ENCODE assay signal across 16 mouse cellular contexts in genomic region chr10:117498497-117498896, GRCm38 (mm10).
"Had no signal": no experiment of that assay in that cellular context is flagged by ENCODE, and none has a peak within 500 bp of the region (broad histone marks: within the 10 kb centered on the region; RNA-seq: fewer than 3 reads in every experiment).

No protein-coding gene starts in this region.

- H3K4me1 ChIP-seq: neural tube, embryonic 12.5 days; stomach, embryonic 15.5 days had no signal

- H3K9ac ChIP-seq: neural tube, embryonic 12.5 days; neural tube, embryonic 13.5 days; neural tube, embryonic 15.5 days; stomach, embryonic 15.5 days had no signal

- H3K4me3 ChIP-seq: neural tube, embryonic 12.5 days; neural tube, embryonic 13.5 days; neural tube, embryonic 15.5 days; stomach, embryonic 15.5 days had no signal

- H3K27me3 ChIP-seq: neural tube, embryonic 12.5 days; neural tube, embryonic 13.5 days; neural tube, embryonic 15.5 days; stomach, embryonic 15.5 days had no signal

- H3K4me2 ChIP-seq: neural tube, embryonic 12.5 days; neural tube, embryonic 13.5 days; neural tube, embryonic 15.5 days; stomach, embryonic 15.5 days had no signal

- H3K9me3 ChIP-seq: neural tube, embryonic 12.5 days; neural tube, embryonic 13.5 days; neural tube, embryonic 15.5 days; stomach, embryonic 15.5 days had no signal

- H3K27ac ChIP-seq: neural tube, embryonic 12.5 days; neural tube, embryonic 13.5 days; neural tube, embryonic 15.5 days; stomach, embryonic 15.5 days; stomach, postnatal 0 days had no signal

- DNase-seq: right cerebral cortex, adult 18-20 months; right cerebral cortex, postnatal 14 days; right cerebral cortex, postnatal 25 days; right cerebral cortex, postnatal 4 days; spleen, adult 18-20 months; thymus, adult 18-20 months; thymus, adult 2 months; thymus, postnatal 14 days; thymus, postnatal 25 days; thymus, postnatal 36 days; thymus, postnatal 4 days had no signal

- H3K36me3 ChIP-seq: neural tube, embryonic 12.5 days; neural tube, embryonic 13.5 days; neural tube, embryonic 15.5 days; stomach, embryonic 15.5 days had no signal
